Mouse (Mus musculus): ENCODE measurements at regions not wholly inside any gene's neighbourhood (a gene's known extent, or its start where the extent isn't known, plus 50 kb on each side); places are given as distances from the start of the nearest gene placed in this dataset.

GRCm38 (mm10) chr16:52818976-52819375 is 365.1 kb upstream of the Alcam start:
- no peak for ATAC-seq (ENCODE audit: low FRiP score)
- Histone ChIP-seq H3K4me1 (replicated peaks) (no peaks in the 10 kb centered on the region), H3K36me3 (no peaks in the 10 kb centered on the region), H3K27ac (no peak overlapping the region), H3K4me2 (no peak overlapping the region), H3K4me3 (no peak overlapping the region), H3K27me3 (no peaks in the 10 kb centered on the region), H3K9me3 (no peaks in the 10 kb centered on the region), H3K9ac (no peak overlapping the region)
- WGBS: 76% methylated on average over 1 of the region's 1 CpGs

- no peaks in the 10 kb centered on the region for H3K4me1 ChIP-seq (replicated peaks)
- no peaks in the 10 kb centered on the region for H3K9me3 ChIP-seq
- no peaks in the 10 kb centered on the region for H3K27me3 ChIP-seq
- H3K4me2 ChIP-seq: no peak overlapping the region
- H3K36me3 ChIP-seq: no peaks in the 10 kb centered on the region
- no peak for ATAC-seq (ENCODE audit: low FRiP score)
- no peak overlapping the region for H3K27ac ChIP-seq
- H3K4me3 ChIP-seq: no peak overlapping the region
- 78% methylated on average over 3 of the region's 3 CpGs for WGBS
- H3K9ac ChIP-seq: no peak overlapping the region
Observed at GRCm38 (mm10) chr16:52811219-52811618, 357.3 kb upstream of the Alcam start.

- ATAC-seq (ENCODE audit: low FRiP score): no peak
- Histone ChIP-seq H3K9me3 (no peaks in the 10 kb centered on the region), H3K27me3 (no peaks in the 10 kb centered on the region), H3K27ac (no peak overlapping the region), H3K4me3 (no peak overlapping the region), H3K36me3 (no peaks in the 10 kb centered on the region), H3K4me1 (replicated peaks) (no peaks in the 10 kb centered on the region), H3K4me2 (no peak overlapping the region), H3K9ac (no peak overlapping the region)
Observed at GRCm38 (mm10) chr16:52804365-52804764, 350.5 kb upstream of the Alcam start.

- no peaks in the 10 kb centered on the region for H3K27me3 ChIP-seq
- no peaks in the 10 kb centered on the region for H3K36me3 ChIP-seq
- 49% methylated on average over 4 of the region's 4 CpGs for WGBS
- H3K4me3 ChIP-seq: no peak overlapping the region
- no peaks in the 10 kb centered on the region for H3K4me1 ChIP-seq (replicated peaks)
- H3K4me2 ChIP-seq: no peak overlapping the region
- no peak overlapping the region for H3K27ac ChIP-seq
- no peaks in the 10 kb centered on the region for H3K9me3 ChIP-seq
- no peak overlapping the region for H3K9ac ChIP-seq
- no peak for ATAC-seq (ENCODE audit: low FRiP score)
Observed at GRCm38 (mm10) chr16:52799715-52800392, 346.0 kb upstream of the Alcam start.

GRCm38 (mm10) chr16:52795184-52795583 is 341.3 kb upstream of the Alcam start:
- Histone ChIP-seq H3K36me3 (no peaks in the 10 kb centered on the region), H3K4me2 (no peak overlapping the region), H3K9ac (no peak overlapping the region), H3K9me3 (no peaks in the 10 kb centered on the region), H3K27ac (no peak overlapping the region), H3K4me1 (replicated peaks) (no peaks in the 10 kb centered on the region), H3K4me3 (no peak overlapping the region), H3K27me3 (no peaks in the 10 kb centered on the region)
- 66% methylated on average over 1 of the region's 1 CpGs for WGBS
- ATAC-seq (ENCODE audit: low FRiP score): no peak; the same call in 1 of the 2 replicates

- H3K27me3 ChIP-seq: no peaks in the 10 kb centered on the region
- no peak overlapping the region for H3K4me2 ChIP-seq
- no peak overlapping the region for H3K4me3 ChIP-seq
- no peak overlapping the region for H3K27ac ChIP-seq
- H3K9ac ChIP-seq: no peak overlapping the region
- no peak for ATAC-seq (ENCODE audit: low FRiP score)
- 69% methylated on average over 1 of the region's 1 CpGs for WGBS
- H3K4me1 ChIP-seq (replicated peaks): no peaks in the 10 kb centered on the region
- no peaks in the 10 kb centered on the region for H3K36me3 ChIP-seq
- H3K9me3 ChIP-seq: no peaks in the 10 kb centered on the region
Observed at GRCm38 (mm10) chr16:52789946-52790345, 336.1 kb upstream of the Alcam start.

GRCm38 (mm10) chr16:52747744-52748143 is 293.9 kb upstream of the Alcam start:
- Histone ChIP-seq H3K9me3 (no peaks in the 10 kb centered on the region), H3K36me3 (no peaks in the 10 kb centered on the region), H3K4me2 (no peak overlapping the region), H3K27ac (no peak overlapping the region), H3K4me1 (replicated peaks) (no peaks in the 10 kb centered on the region), H3K27me3 (no peaks in the 10 kb centered on the region), H3K9ac (no peak overlapping the region), H3K4me3 (no peak overlapping the region)
- 87% methylated on average over 3 of the region's 3 CpGs for WGBS
- no peak for ATAC-seq (ENCODE audit: low FRiP score)

- 73% methylated on average over 3 of the region's 3 CpGs for WGBS
- H3K27me3 ChIP-seq: no peaks in the 10 kb centered on the region
Observed at GRCm38 (mm10) chr16:52746186-52746585, 292.3 kb upstream of the Alcam start.

GRCm38 (mm10) chr16:52744720-52745119 is 290.8 kb upstream of the Alcam start:
- Histone ChIP-seq H3K9me3 (no peaks in the 10 kb centered on the region), H3K9ac (no peak overlapping the region), H3K4me2 (no peak overlapping the region), H3K36me3 (no peaks in the 10 kb centered on the region), H3K4me1 (replicated peaks) (no peaks in the 10 kb centered on the region), H3K27me3 (no peaks in the 10 kb centered on the region), H3K4me3 (no peak overlapping the region), H3K27ac (no peak overlapping the region)
- 84% methylated on average over 5 of the region's 5 CpGs for WGBS
- ATAC-seq (ENCODE audit: low FRiP score): no peak

More at GRCm38 (mm10) chr16:52746186-52746585, 292.3 kb upstream of the Alcam start:
- Histone ChIP-seq H3K27ac (no peak overlapping the region), H3K4me3 (no peak overlapping the region), H3K4me2 (no peak overlapping the region), H3K36me3 (no peaks in the 10 kb centered on the region), H3K9ac (no peak overlapping the region), H3K4me1 (replicated peaks) (no peaks in the 10 kb centered on the region), H3K9me3 (no peaks in the 10 kb centered on the region)
- no peak for ATAC-seq (ENCODE audit: low FRiP score)

GRCm38 (mm10) chr16:52742166-52742565 is 288.3 kb upstream of the Alcam start:
- Histone ChIP-seq H3K9me3 (no peaks in the 10 kb centered on the region), H3K9ac (no peak overlapping the region), H3K27me3 (no peaks in the 10 kb centered on the region), H3K36me3 (no peaks in the 10 kb centered on the region), H3K4me1 (replicated peaks) (no peaks in the 10 kb centered on the region), H3K4me3 (no peak overlapping the region), H3K4me2 (no peak overlapping the region), H3K27ac (no peak overlapping the region)
- WGBS: 71% methylated on average over 3 of the region's 3 CpGs
- no peak for ATAC-seq (ENCODE audit: low FRiP score)

GRCm38 (mm10) chr16:52726120-52726844 is 272.4 kb upstream of the Alcam start:
- H3K27ac ChIP-seq: no peak overlapping the region
- WGBS: 87% methylated on average over 3 of the region's 3 CpGs
- no peaks in the 10 kb centered on the region for H3K9me3 ChIP-seq
- no peak overlapping the region for H3K4me2 ChIP-seq
- no peaks in the 10 kb centered on the region for H3K36me3 ChIP-seq
- H3K4me3 ChIP-seq: no peak overlapping the region
- H3K4me1 ChIP-seq (replicated peaks): no peaks in the 10 kb centered on the region
- no peak overlapping the region for H3K9ac ChIP-seq
- ATAC-seq (ENCODE audit: low FRiP score): no peak
- H3K27me3 ChIP-seq: no peaks in the 10 kb centered on the region

GRCm38 (mm10) chr16:52718231-52718932 is 264.5 kb upstream of the Alcam start:
- Histone ChIP-seq H3K9me3 (no peaks in the 10 kb centered on the region), H3K27ac (no peak overlapping the region), H3K4me3 (no peak overlapping the region), H3K4me2 (no peak overlapping the region), H3K9ac (no peak overlapping the region), H3K27me3 (no peaks in the 10 kb centered on the region), H3K36me3 (no peaks in the 10 kb centered on the region), H3K4me1 (replicated peaks) (no peaks in the 10 kb centered on the region)
- 93% methylated on average over 1 of the region's 1 CpGs for WGBS
- no peak for ATAC-seq (ENCODE audit: low FRiP score)

All from hindbrain, embryonic 13.5 days (tissue).